33 mouse cellular contexts compared by ENCODE assay signal in genomic region chr19:55208654-55209053, GRCm38 (mm10). TPM values are rescaled to one million over a fixed set of nuclear protein-coding genes. Genes with fewer than 3 reads are reported as not detected.
DNase-seq lines count a peak whose midpoint lies in the region; TF ChIP-seq lines count a peak whose summit lies in the region.
"Had no signal": no experiment of that assay in that cellular context is flagged by ENCODE, and none has a peak within 500 bp of the region (broad histone marks: within the 10 kb centered on the region; RNA-seq: fewer than 3 reads in every experiment).

No protein-coding gene starts in this region.

- peaks cover 19% of the 10 kb centered on the region for H3K79me2 ChIP-seq in MEL (ENCODE audit: control insufficient read depth, insufficient read depth, low read length, poor library complexity)

- H3K4me1 ChIP-seq in MEL (ENCODE audit: control insufficient read depth in 1 of 2, insufficient read depth in 2 of 2, low read length in 2 of 2), result peaks cover 0 to 13% of the 10 kb centered on the region in 2 experiments; a peak in 2 of 4 replicates
- H3K4me1 ChIP-seq: forebrain, embryonic 13.5 days; hindbrain, embryonic 10.5 days; hindbrain, embryonic 15.5 days; limb, embryonic 12.5 days; midbrain, embryonic 12.5 days; neural tube, embryonic 13.5 days had no signal

- no peak overlapping the region for H3K27ac ChIP-seq in layer of hippocampus, adult 2 months
- H3K27ac ChIP-seq in MEL (ENCODE audit: control insufficient read depth, low read depth, low read length), result no peak overlapping the region; the same call in 1 of the 2 replicates
- H3K27ac ChIP-seq: forebrain, embryonic 13.5 days; hindbrain, embryonic 10.5 days; hindbrain, embryonic 15.5 days; limb, embryonic 12.5 days; midbrain, embryonic 12.5 days; neural tube, embryonic 13.5 days had no signal

- peak overlapping the region; percentile 84 for H3K9ac ChIP-seq in MEL (ENCODE audit: control insufficient read depth, low read depth, low read length, poor library complexity, severe bottlenecking)
- H3K9ac ChIP-seq: forebrain, embryonic 13.5 days; hindbrain, embryonic 15.5 days; limb, embryonic 12.5 days; midbrain, embryonic 12.5 days; neural tube, embryonic 13.5 days had no signal

- peak; percentile 78 for TF ChIP-seq RAD21 in MEL (IDR thresholded peaks at IDR 0.05; ENCODE audit: low read depth, low read length)

- TF ChIP-seq POLR2A in MEL (IDR thresholded peaks at IDR 0.05; ENCODE audit: control insufficient read depth in 1 of 2, insufficient read depth in 1 of 2, low read depth in 1 of 2, low read length in 2 of 2, poor library complexity in 1 of 2), result no peak

- H3K27me3 ChIP-seq in MEL (ENCODE audit: control insufficient read depth in 1 of 2, insufficient read depth in 2 of 2, low read length in 2 of 2), result no peaks in the 10 kb centered on the region
- H3K27me3 ChIP-seq: forebrain, embryonic 13.5 days; hindbrain, embryonic 15.5 days; neural tube, embryonic 13.5 days had no signal

- peaks cover 0 to 13% of the 10 kb centered on the region in 2 experiments; a peak in 2 of 4 replicates for H3K36me3 ChIP-seq in MEL (ENCODE audit: control insufficient read depth in 1 of 2, insufficient read depth in 2 of 2, low read length in 2 of 2)
- H3K36me3 ChIP-seq: G1E; hindbrain, embryonic 10.5 days; hindbrain, embryonic 15.5 days; limb, embryonic 12.5 days; midbrain, embryonic 12.5 days; neural tube, embryonic 13.5 days had no signal

- TF ChIP-seq CTCF in layer of hippocampus, adult 2 months (conservative IDR thresholded peaks at IDR 0.05), result peak; percentile 50
- peak; percentile 23 to 67 (median 59); a peak in 5 of 6 replicates for TF ChIP-seq CTCF in MEL (IDR thresholded peaks at IDR 0.05 in 2 of 3, conservative IDR thresholded peaks at IDR 0.05 in 1 of 3; ENCODE audit: control insufficient read depth in 1 of 3, insufficient read depth in 1 of 3, low read depth in 2 of 3, low read length in 3 of 3, poor library complexity in 1 of 3, severe bottlenecking in 1 of 3)

- H3K9me3 ChIP-seq in MEL (replicated peaks; ENCODE audit: insufficient read depth, low read length), result no peaks in the 10 kb centered on the region
- H3K9me3 ChIP-seq: forebrain, embryonic 13.5 days; G1E; hindbrain, embryonic 10.5 days; hindbrain, embryonic 15.5 days; limb, embryonic 12.5 days; midbrain, embryonic 12.5 days; neural tube, embryonic 13.5 days had no signal

- TF ChIP-seq EP300 in MEL (IDR thresholded peaks at IDR 0.05; ENCODE audit: low read depth in 1 of 2, low read length in 2 of 2), result no peak

- H3K4me3 ChIP-seq in layer of hippocampus, adult 2 months, result no peak overlapping the region
- peak overlapping the region; percentile 50 to 64 for H3K4me3 ChIP-seq in MEL (ENCODE audit: control insufficient read depth in 1 of 2, insufficient read depth in 1 of 2, low read depth in 2 of 2, low read length in 2 of 2)
- H3K4me3 ChIP-seq: forebrain, embryonic 13.5 days; hindbrain, embryonic 10.5 days; hindbrain, embryonic 15.5 days; limb, embryonic 12.5 days; midbrain, embryonic 12.5 days; neural tube, embryonic 13.5 days had no signal

- DNase-seq in layer of hippocampus, adult 2 months (ENCODE audit: low spot score in 2 of 2), result no peak
- no peak for DNase-seq in layer of hippocampus, adult 8-10 months (ENCODE audit: low spot score in 2 of 2)
- DNase-seq in 3T3-L1 (ENCODE audit: low read depth, low spot score) (peak; percentile 71), MEL (ENCODE audit: low read depth, low spot score) (peak; percentile 78), adipocyte (ENCODE audit: low spot score) (peak; percentile 51)
- no peak for DNase-seq in urinary bladder, adult 18-20 months (ENCODE audit: low spot score in 2 of 2)
- no peak for DNase-seq in layer of hippocampus, postnatal 14 days (ENCODE audit: low spot score in 2 of 2)
- DNase-seq: adrenal gland, postnatal 14 days; cerebellum, adult 11 months; cerebellum, adult 9-10 months; cerebellum, postnatal 36 days; gastrocnemius, postnatal 14 days; heart, postnatal 14 days; kidney, adult 11 months; kidney, postnatal 36 days; lung, postnatal 10 days; thymus, postnatal 14 days had no signal

TF ChIP-seq in MEL, 35 proteins besides CTCF, POLR2A, EP300 and RAD21:
- TF ChIP-seq RCOR1 (IDR thresholded peaks at IDR 0.05; ENCODE audit: low read depth, low read length) (no peak), ZC3H11A (IDR thresholded peaks at IDR 0.05; ENCODE audit: low read depth, low read length) (peak; percentile 87), MYC (IDR thresholded peaks at IDR 0.05; ENCODE audit: low read depth, low read length) (no peak), SMC3 (IDR thresholded peaks at IDR 0.05; ENCODE audit: low read depth, low read length) (peak; percentile 75), TBP (IDR thresholded peaks at IDR 0.05; ENCODE audit: low read depth, low read length) (0 out of 2 replicates have a peak, but pooled peaks have one; percentile 25)

RNA-seq across cellular contexts. Expression of gene Tectb, which starts 28.1 kb away (rescaled TPM):
- under 1 TPM in 1 of 2 experiments, not detected in 1; 0.15 TPM for total RNA-seq in layer of hippocampus, adult 2 months (2021)
- under 1 TPM in 1 of 4 experiments, not detected in 3; 0.16 TPM for total RNA-seq in layer of hippocampus, adult 8-10 months (2022)
- total RNA-seq in MEL (2012; rRNA removed), result not detected in 2 replicates
- polyA plus RNA-seq in MEL (2012; ENCODE audit: insufficient read depth in 1 of 2, insufficient read length in 2 of 2, low read depth in 1 of 2, low replicate concordance in 2 of 2, missing spikeins in 1 of 2), result not detected
- total RNA-seq in layer of hippocampus, postnatal 14 days (2021), result under 1 TPM; 0.21 to 0.23 TPM
- total RNA-seq: granulocyte monocyte progenitor cell, adult 5-6 weeks; megakaryocyte, adult 5-6 weeks had no signal
- polyA plus RNA-seq: C2C12; embryonic facial prominence, embryonic 11.5 days; G1E; heart, embryonic 14.5 days; hindbrain, embryonic 10.5 days; inflammation-experienced regulatory T-cells, adult 6 months; kidney, embryonic 14.5 days; limb, embryonic 12.5 days; liver, embryonic 11.5 days had no signal

RNA-seq across cellular contexts. Expression of gene Gucy2g, which starts 32.4 kb away (rescaled TPM):
- 1 to 10 TPM in 1 of 2 experiments, under 1 TPM in 1; 0.69 to 1.0 TPM for total RNA-seq in layer of hippocampus, adult 2 months (2021)
- total RNA-seq in layer of hippocampus, adult 8-10 months (2022), result 1 to 10 TPM; 1.2 to 1.4 (median 1.3) TPM
- 0.65 and 1.1 TPM in 2 replicates for total RNA-seq in MEL (2012; rRNA removed)
- polyA plus RNA-seq in MEL (2012; ENCODE audit: insufficient read depth in 1 of 2, insufficient read length in 2 of 2, low read depth in 1 of 2, low replicate concordance in 2 of 2, missing spikeins in 1 of 2), result 1 to 10 TPM in 1 of 2 experiments, not detected in 1; 2.4 TPM
- total RNA-seq in layer of hippocampus, postnatal 14 days (2021), result under 1 TPM; 0.46 to 0.52 TPM
- total RNA-seq: adrenal gland, postnatal 14 days; granulocyte monocyte progenitor cell, adult 5-6 weeks; megakaryocyte, adult 5-6 weeks had no signal
- polyA plus RNA-seq: embryonic facial prominence, embryonic 11.5 days; forebrain, embryonic 13.5 days; G1E; heart, embryonic 14.5 days; hindbrain, embryonic 10.5 days; limb, embryonic 12.5 days; midbrain, embryonic 12.5 days; neural tube, embryonic 13.5 days; stomach, embryonic 14.5 days had no signal

RNA-seq across cellular contexts. Expression of gene Acsl5, which starts 43.1 kb away (rescaled TPM):
- total RNA-seq in layer of hippocampus, adult 2 months (2021), result 10 to 100 TPM; 33.6 to 42.2 TPM
- 10 to 100 TPM; 38.6 to 47.6 (median 42.6) TPM for total RNA-seq in layer of hippocampus, adult 8-10 months (2022)
- 248 and 318 TPM in 2 replicates for total RNA-seq in MEL (2012; rRNA removed)
- polyA plus RNA-seq in MEL (2012; ENCODE audit: insufficient read depth in 1 of 2, insufficient read length in 2 of 2, low read depth in 1 of 2, low replicate concordance in 2 of 2, missing spikeins in 1 of 2), result 100 to 1,000 TPM in 1 of 2 experiments, not detected in 1; 223 TPM
- 10 to 100 TPM; 27.0 to 27.6 TPM for total RNA-seq in layer of hippocampus, postnatal 14 days (2021)

Comparison
In these comparisons a context has a peak if more than half of its experiments do, and no peak if none do; other contexts are left out.
1. DNase-seq: peak in 3T3-L1 (single experiment), MEL (single experiment) and adipocyte (single experiment); none in layer of hippocampus, adult 2 months (0 of 2), layer of hippocampus, adult 8-10 months (0 of 2), urinary bladder, adult 18-20 months (0 of 2) and layer of hippocampus, postnatal 14 days (0 of 2).